ENCODE assay signal across 23 mouse cellular contexts in genomic region chr14:40935054-40935453, GRCm38 (mm10). TPM values are rescaled to one million over a fixed set of nuclear protein-coding genes. Genes with fewer than 3 reads are reported as not detected.
DNase-seq lines count a peak whose midpoint lies in the region; ATAC-seq lines count a peak whose summit lies in the region.
"Had no signal": no experiment of that assay in that cellular context is flagged by ENCODE, and none has a peak within 500 bp of the region (broad histone marks: within the 10 kb centered on the region; RNA-seq: fewer than 3 reads in every experiment).

No protein-coding gene starts in this region.

- no peak overlapping the region for H3K4me3 ChIP-seq in heart, embryonic 12.5 days
- no peak overlapping the region for H3K4me3 ChIP-seq in liver, embryonic 12.5 days
- H3K4me3 ChIP-seq in megakaryocyte, embryonic 14.5 days (replicated peaks), result peak overlapping the region; percentile 79
- H3K4me3 ChIP-seq: embryonic facial prominence, embryonic 12.5 days; heart, embryonic 15.5 days; hindbrain, embryonic 15.5 days; limb, embryonic 10.5 days had no signal

- H3K9ac ChIP-seq in heart, embryonic 12.5 days, result no peak overlapping the region
- no peak overlapping the region for H3K9ac ChIP-seq in liver, embryonic 12.5 days
- H3K9ac ChIP-seq: embryonic facial prominence, embryonic 12.5 days; forebrain, postnatal 0 days; heart, embryonic 15.5 days; hindbrain, embryonic 15.5 days; lung, embryonic 14.5 days had no signal

- H3K27me3 ChIP-seq in heart, embryonic 12.5 days (replicated peaks), result no peaks in the 10 kb centered on the region
- no peaks in the 10 kb centered on the region for H3K27me3 ChIP-seq in liver, embryonic 12.5 days (replicated peaks)
- no peaks in the 10 kb centered on the region for H3K27me3 ChIP-seq in megakaryocyte, embryonic 14.5 days (replicated peaks)
- H3K27me3 ChIP-seq: embryonic facial prominence, embryonic 12.5 days; heart, embryonic 15.5 days; hindbrain, embryonic 15.5 days; Patski had no signal

- intact Hi-C loops in heart, postnatal 14 days (cut with DNase I), result no loop called here
- intact Hi-C loops in left cerebral cortex, postnatal 14 days (cut with DNase I), result no loop called here

- no peak for DNase-seq in heart, postnatal 14 days
- no peak for DNase-seq in liver
- peak; percentile 71 for DNase-seq in MEL-GATA-1-ER (ENCODE audit: extremely low read depth, low read depth)
- DNase-seq in left cerebral cortex, postnatal 14 days (ENCODE audit: low spot score in 2 of 2), result no peak
- DNase-seq: adrenal gland, postnatal 36 days; cerebellum, postnatal 14 days; forebrain, postnatal 0 days; gastrocnemius, postnatal 36 days; kidney, adult 9 months; kidney, postnatal 4 days; lung, embryonic 14.5 days; midbrain, embryonic 14.5 days had no signal

- peaks cover 47% of the 10 kb centered on the region for H3K4me1 ChIP-seq in heart, embryonic 12.5 days (replicated peaks)
- peaks cover 85% of the 10 kb centered on the region for H3K4me1 ChIP-seq in liver, embryonic 12.5 days
- H3K4me1 ChIP-seq in megakaryocyte, embryonic 14.5 days, result peaks cover 97% of the 10 kb centered on the region

- H3K27ac ChIP-seq in heart, embryonic 12.5 days (ENCODE audit: poor library complexity, severe bottlenecking), result 0 out of 2 replicates have a peak overlapping the region, but pooled peaks have one; percentile 4
- H3K27ac ChIP-seq in liver, embryonic 12.5 days, result 0 out of 2 replicates have a peak overlapping the region, but pooled peaks have one; percentile 11
- H3K27ac ChIP-seq: embryonic facial prominence, embryonic 12.5 days; heart, embryonic 15.5 days; hindbrain, embryonic 15.5 days; limb, embryonic 10.5 days had no signal

- 54% methylated on average over 2 of the region's 2 CpGs for WGBS in heart, embryonic 12.5 days
- WGBS in liver, embryonic 12.5 days (ENCODE audit: insufficient replicate concordance), result 49% methylated on average over 2 of the region's 2 CpGs

- ATAC-seq in heart, embryonic 12.5 days (ENCODE audit: insufficient number of reproducible peaks, low FRiP score), result peak; percentile 17; the same call in 1 of the 2 replicates
- ATAC-seq in liver, embryonic 12.5 days, result no peak
- ATAC-seq: CD4-positive, CD25-positive, alpha-beta regulatory T cell, adult 4 months; forebrain, postnatal 0 days; intestine, embryonic 16.5 days; Patski had no signal

- no peaks in the 10 kb centered on the region for H3K9me3 ChIP-seq in heart, embryonic 12.5 days (replicated peaks)
- no peaks in the 10 kb centered on the region for H3K9me3 ChIP-seq in liver, embryonic 12.5 days (replicated peaks)
- no peaks in the 10 kb centered on the region for H3K9me3 ChIP-seq in megakaryocyte, embryonic 14.5 days
- H3K9me3 ChIP-seq: embryonic facial prominence, embryonic 12.5 days; heart, embryonic 15.5 days; hindbrain, embryonic 15.5 days; limb, embryonic 10.5 days had no signal

- no peak overlapping the region for H3K4me2 ChIP-seq in heart, embryonic 12.5 days
- no peak overlapping the region for H3K4me2 ChIP-seq in liver, embryonic 12.5 days
- H3K4me2 ChIP-seq: embryonic facial prominence, embryonic 12.5 days; heart, embryonic 15.5 days; hindbrain, embryonic 15.5 days; lung, embryonic 14.5 days had no signal

- no peaks in the 10 kb centered on the region for H3K36me3 ChIP-seq in heart, embryonic 12.5 days
- peaks cover 18% of the 10 kb centered on the region; the same call in 1 of the 2 replicates for H3K36me3 ChIP-seq in liver, embryonic 12.5 days
- H3K36me3 ChIP-seq in megakaryocyte, embryonic 14.5 days (replicated peaks; ENCODE audit: low read length), result peaks cover 87% of the 10 kb centered on the region
- H3K36me3 ChIP-seq: embryonic facial prominence, embryonic 12.5 days; heart, embryonic 15.5 days; hindbrain, embryonic 15.5 days had no signal

RNA-seq across cellular contexts. Expression of gene Tspan14, which starts 31.6 kb away (rescaled TPM):
- 43.2 and 46.7 TPM in 2 replicates for polyA plus RNA-seq in heart, embryonic 12.5 days (2016; fragmentation: Nextera tagmentation; extraction: Ambion mirVana)
- total RNA-seq in heart, postnatal 14 days (2021), result 10 to 100 TPM; 27.9 to 28.7 TPM
- 44.5 and 44.6 TPM in 2 replicates for polyA plus RNA-seq in liver, embryonic 12.5 days (2016; fragmentation: Nextera tagmentation; extraction: Ambion mirVana)
- 20.9 and 22.8 TPM in 2 replicates for polyA plus RNA-seq in megakaryocyte, embryonic 14.5 days (2012; ENCODE audit: insufficient read depth, low replicate concordance)
- 10 to 100 TPM; 57.8 to 70.3 TPM for total RNA-seq in left cerebral cortex, postnatal 14 days (2021)

RNA-seq across cellular contexts. Expression of gene Sh2d4b, which starts 42.0 kb away (rescaled TPM):
- polyA plus RNA-seq in heart, embryonic 12.5 days (2016; fragmentation: Nextera tagmentation; extraction: Ambion mirVana), result 0.50 and 0.82 TPM in 2 replicates
- 1 to 10 TPM in 1 of 2 experiments, under 1 TPM in 1; 0.93 to 1.2 TPM for total RNA-seq in heart, postnatal 14 days (2021)
- 0.16 and 0.20 TPM in 2 replicates for polyA plus RNA-seq in liver, embryonic 12.5 days (2016; fragmentation: Nextera tagmentation; extraction: Ambion mirVana)
- 1.1 and 7.2 TPM in 2 replicates for polyA plus RNA-seq in megakaryocyte, embryonic 14.5 days (2012; ENCODE audit: insufficient read depth, low replicate concordance)
- 1 to 10 TPM; 2.4 to 3.7 TPM for total RNA-seq in left cerebral cortex, postnatal 14 days (2021)
- polyA plus RNA-seq: liver, adult 2 months had no signal
